Mouse (Mus musculus) ovary, postnatal 14 days (tissue): ENCODE data around the gene Stx18.

ENCODE experiments used
- DNase-seq: peaks from one replicate; pipeline ENCODE4 v3.0.0; 2022; ENCODE audit warnings: low spot score

The Stx18 gene

DNA sequence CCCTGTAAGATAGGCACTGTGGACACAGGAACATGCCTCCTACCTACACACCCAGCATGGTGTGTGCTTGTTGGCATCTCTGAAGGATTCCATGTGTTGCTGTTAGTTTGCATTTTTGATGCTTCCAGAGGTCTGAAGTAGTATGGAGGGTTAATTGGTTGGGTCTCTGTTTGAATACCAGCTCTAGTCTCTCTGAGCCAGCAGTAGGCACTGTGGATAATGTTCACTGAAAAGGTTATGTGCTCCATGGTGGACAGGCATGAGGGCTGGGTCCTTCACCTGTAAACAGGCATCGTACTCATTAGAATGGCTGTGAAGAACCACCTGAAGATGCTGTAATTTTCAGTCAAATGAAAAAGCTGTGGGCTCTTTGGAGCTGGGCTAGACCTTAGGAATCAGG is 41.9 kb downstream of the Stx18 start:
- DNase-seq, result no peak

- no peak for DNase-seq
These were observed 44.0 kb downstream of the Stx18 start for GRCm38 (mm10) chr5:38082589-38082988.

GRCm38 (mm10) chr5:38083362-38083761 is 44.8 kb downstream of the Stx18 start:
- DNase-seq, result no peak

GRCm38 (mm10) chr5:38084616-38085015 is 46.1 kb downstream of the Stx18 start:
- DNase-seq, result no peak

DNA sequence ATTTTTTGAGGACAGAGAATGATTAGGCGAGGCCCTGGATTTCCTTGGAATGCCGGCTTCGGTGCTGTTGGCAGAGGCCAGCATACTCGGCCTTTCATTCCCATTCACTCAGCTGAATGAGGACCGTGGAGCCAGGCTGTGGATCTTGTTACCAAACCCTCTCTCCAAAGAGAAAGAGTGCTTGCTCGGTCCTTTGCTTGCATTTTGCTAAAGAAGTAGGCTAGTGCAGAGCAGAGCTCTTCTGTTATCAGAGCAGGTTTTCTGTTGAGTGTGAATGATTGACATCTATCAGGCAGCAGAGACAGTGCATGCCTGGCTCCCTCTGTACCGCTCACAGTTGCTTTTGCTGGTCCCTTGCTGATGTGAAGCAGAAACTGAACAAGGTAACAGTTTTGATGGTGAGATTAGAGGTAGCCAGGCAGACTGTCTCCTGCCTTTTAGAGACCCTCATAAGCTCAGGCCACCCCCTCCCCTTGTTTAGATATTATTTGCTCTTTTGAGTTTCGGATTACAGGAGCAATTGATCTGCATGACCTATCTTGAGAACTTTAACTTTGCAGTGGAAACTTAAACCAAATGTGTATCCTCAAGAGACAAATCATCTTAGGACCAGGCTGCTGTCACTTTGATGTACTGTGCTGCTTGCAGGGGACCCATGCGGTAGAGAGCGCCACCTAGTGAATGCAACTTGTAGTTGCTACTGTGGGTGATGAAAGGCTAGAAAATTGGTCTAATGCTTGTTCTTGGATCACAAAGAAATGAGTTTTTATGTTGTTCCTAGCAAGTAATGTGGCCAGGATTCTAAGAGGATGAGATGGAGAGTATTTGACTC is 47.2 kb downstream of the Stx18 start:
- DNase-seq, result peak; percentile 32

GRCm38 (mm10) chr5:38090111-38090510 is 51.6 kb downstream of the Stx18 start:
- DNase-seq, result no peak

GRCm38 (mm10) chr5:38090581-38090980 is 52.0 kb downstream of the Stx18 start:
- DNase-seq, result no peak

DNA sequence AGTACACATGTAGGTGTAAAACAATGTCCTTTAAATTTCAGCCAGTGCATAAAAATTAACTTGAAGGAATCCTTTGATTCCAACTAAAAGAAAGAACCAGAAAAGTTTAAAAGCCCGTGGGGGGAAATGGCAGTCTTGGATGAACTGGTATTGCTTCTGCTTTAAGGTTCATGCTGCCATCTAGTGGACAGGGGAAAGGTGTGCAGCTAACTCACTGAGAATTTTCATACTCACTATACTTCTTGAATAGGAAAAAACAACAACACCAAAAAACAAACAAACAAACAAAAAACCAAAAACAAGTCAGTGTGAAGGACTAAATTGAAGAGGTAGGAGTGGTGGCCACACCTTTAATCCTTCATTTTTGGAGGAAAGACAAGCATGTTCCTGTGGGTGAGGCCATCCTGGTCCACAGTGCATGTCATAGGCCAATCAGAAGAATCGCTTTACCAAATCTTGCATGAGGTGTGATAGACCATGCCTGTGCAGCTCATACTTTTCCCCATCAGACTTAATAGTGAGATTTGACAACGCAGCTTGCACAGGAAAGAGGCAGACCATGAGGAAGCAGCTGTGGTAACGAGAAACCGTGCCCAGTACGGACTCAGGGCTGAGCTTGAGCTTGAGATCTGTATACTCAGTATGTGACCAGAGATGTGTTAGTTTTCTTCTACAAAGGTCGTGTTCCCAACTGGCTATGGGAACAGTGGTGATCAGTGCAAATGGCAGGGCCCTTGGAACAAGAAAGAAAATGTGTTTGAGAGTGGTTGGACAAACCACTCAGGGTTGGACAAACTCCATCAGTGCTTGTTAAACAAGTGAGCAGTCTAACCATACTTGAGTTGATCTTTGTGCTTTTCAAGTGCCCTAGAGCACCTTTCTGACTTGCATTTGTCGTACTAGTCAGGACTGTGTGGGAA is 52.8 kb downstream of the Stx18 start:
- peak; percentile 49 for DNase-seq

DNA sequence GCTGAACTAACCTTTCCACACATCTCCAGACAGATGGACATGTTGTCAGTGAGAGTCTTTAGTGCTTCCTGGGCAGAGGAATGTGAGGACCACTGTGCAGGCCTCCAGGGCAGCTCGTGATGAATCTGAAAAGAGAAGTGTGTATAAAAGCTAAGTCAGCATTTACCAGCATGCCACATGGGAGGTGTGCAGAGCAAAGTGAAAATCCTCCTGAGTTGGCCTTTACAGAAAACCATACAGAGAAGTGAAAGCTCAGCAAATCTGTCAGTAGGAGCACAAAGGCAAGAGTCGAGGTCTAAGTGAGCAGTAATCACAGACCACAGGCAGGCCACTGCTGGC is 53.4 kb downstream of the Stx18 start:
- DNase-seq, result no peak

DNA sequence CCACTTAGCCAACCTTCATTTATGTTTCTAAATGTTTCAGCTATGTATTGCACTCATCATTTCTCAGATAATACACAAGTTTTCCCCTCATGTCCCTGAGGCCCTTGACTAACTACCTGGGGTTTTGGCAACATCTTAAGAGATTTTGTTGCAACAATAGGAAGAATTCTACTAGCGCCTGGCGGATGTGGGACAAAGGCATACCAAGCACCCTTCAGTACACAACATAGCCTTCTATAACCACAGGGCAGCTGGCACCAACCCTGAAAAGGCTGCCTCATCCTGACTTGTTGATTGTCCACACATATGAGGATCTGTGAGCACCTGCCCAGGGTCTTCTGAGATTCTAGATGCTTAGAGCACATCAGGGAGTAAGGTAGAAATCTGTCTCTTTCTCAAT is 55.8 kb downstream of the Stx18 start:
- DNase-seq, result no peak

DNA sequence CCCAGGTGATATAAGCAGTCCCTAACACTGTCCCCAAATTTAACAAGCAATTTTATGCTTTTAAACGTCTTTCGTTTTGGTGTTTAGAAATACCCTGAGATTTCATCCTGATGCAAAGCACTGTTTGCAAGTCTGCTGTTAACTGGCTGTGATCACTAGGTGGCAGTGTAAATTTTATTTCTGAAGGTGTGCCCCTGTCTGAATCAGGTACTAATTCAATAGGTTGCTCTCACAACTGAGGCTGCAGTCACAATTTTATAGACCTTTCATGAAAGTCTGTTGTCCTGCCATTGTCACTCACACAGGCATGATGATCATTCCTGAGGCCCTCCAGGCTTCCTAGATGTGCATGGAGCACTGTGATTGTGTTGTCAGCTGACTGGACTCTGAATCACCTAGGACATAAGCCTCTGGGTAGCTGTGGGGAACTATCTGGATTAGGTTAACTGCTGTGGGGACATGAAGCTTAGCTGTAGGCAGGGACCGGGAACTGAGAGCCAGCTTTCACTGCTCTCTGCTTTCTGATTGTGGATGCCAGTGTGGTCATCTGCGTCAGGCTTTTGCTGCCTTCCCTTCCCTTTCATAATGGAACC is 59.1 kb downstream of the Stx18 start:
- DNase-seq, result no peak

DNA sequence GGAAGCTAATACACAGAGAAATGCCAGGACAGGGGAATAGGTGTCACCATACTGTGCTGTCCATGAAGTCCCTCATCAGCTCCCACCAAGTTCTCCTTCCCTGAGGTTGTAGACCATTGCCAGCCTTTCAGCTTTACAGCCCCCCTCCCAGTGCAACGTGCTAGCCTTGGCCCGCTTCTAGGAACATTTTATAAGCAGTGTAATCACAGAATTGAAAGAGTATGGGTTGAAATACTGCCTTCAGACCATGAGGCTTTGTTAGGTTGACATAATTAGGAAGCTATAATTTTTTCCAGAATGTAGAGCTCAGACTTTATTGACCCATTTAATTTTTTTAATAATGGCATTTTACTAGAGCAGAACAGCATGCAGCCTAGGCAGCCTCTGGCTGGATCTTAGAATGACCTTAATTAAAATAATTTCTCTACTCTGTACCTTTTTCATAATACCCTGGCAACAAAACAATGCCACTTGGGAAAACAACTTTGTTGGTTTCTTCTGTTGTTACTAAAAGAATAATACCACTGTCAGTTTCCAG is 60.7 kb downstream of the Stx18 start:
- DNase-seq, result no peak

DNA sequence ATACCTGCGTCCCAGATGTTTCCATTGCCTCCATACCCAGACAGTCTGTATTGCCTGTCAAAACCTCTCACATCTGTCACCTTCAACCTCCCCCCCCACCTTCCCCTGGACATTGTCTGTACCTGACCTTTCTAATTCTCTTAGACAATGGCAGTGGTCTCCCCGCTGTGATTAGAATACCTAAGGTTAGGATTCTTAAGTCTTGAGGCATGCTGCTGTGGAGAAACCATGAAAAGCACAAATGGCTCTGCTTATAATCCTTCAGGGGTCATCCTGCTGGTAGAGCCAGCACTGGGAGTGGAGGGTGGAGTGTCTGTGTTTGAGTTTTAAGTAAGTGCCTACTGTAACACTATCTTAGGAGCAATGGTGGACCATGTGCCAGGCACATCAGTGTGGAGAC is 64.4 kb downstream of the Stx18 start:
- DNase-seq, result no peak

GRCm38 (mm10) chr5:38106080-38106697 is 67.6 kb downstream of the Stx18 start:
- DNase-seq, result no peak

GRCm38 (mm10) chr5:38106807-38107206 is 68.3 kb downstream of the Stx18 start:
- no peak for DNase-seq

- no peak for DNase-seq
These were observed 76.0 kb downstream of the Stx18 start for GRCm38 (mm10) chr5:38114526-38114925.

DNA sequence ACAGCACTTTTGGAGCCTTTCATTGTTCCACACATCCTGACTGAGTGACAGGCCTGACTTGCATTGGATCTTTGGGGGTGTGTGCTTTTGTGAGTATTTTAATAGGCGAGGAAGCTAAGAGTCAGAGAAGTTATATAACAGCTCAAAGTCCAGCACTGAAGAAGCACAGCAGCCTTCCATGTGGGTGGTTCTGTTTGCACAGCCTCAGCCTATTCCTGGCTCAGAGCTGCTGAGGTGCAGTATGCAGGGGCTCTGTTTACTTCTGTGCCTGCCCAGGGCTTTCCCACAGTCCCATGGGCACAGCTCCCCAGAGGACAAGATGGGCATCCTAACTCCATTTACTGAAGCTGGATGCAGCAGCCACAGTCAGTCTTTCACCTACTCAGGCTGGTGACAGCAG is 78.5 kb downstream of the Stx18 start:
- DNase-seq, result no peak

DNA sequence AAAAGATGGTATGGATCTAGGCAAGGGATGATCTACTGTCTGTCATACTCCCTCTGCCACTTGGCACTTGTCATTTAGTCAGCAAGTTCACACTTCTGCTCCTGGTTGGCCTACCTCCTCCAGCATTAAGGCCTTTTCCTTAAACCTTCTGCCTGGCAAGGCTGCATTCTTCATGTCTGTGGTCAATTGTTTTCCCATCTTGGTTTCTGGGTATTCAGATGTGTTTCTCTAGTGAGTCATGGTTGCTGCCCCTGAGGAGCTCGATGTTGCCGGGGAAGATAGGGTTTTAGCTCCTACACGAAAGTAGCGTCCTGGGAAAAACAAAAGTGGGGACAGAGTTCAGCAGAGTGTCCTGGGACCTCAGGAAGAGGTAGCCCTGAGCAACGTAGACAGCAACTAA is 80.7 kb downstream of the Stx18 start:
- no peak for DNase-seq

DNA sequence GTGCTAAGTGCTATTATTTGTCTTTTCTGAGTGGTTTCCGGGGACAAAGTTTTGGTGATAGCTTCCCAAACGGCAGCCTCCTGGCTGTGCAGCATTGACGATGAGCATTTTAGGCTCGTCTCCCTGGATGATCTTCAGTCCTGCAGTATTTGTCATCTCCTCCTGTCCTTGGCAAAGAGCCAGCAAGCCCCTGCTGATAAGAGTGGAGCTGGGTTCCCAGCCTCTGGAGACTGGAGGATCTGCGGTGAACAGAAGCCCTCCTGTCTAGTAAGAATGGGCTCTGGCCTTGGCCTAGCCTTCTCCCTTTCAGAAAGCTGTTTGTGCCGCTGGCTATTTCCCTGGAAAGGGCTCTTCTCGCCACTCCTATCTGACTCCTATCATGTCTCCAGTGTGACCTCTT is 83.2 kb downstream of the Stx18 start:
- DNase-seq, result no peak

GRCm38 (mm10) chr5:38126519-38127306 is 88.2 kb downstream of the Stx18 start:
- DNase-seq, result no peak

- no peak for DNase-seq
These were observed 90.8 kb downstream of the Stx18 start for GRCm38 (mm10) chr5:38129339-38129738.
